Mouse (Mus musculus) right cerebral cortex, postnatal 25 days (tissue): ENCODE measurements at regions not wholly inside any gene's neighbourhood (a gene's known extent, or its start where the extent isn't known, plus 50 kb on each side); places are given as distances from the start of the nearest gene placed in this dataset.

Experiments used
- DNase-seq: peaks from one replicate; pipeline ENCODE4 v3.0.0; 2022

- DNase-seq: no peak
These were observed 319.0 kb upstream of the Kif2a start for GRCm38 (mm10) chr13:107340802-107341364.

GRCm38 (mm10) chr13:107338111-107338510 is 316.2 kb upstream of the Kif2a start:
- DNase-seq: no peak

GRCm38 (mm10) chr13:107337111-107337510 is 315.2 kb upstream of the Kif2a start:
- DNase-seq: peak; percentile 15

- no peak for DNase-seq
These were observed 307.4 kb upstream of the Kif2a start for GRCm38 (mm10) chr13:107329348-107329747.

- DNase-seq: peak; percentile 58
These were observed 304.0 kb upstream of the Kif2a start for GRCm38 (mm10) chr13:107325707-107326495.

- no peak for DNase-seq
These were observed 292.8 kb upstream of the Kif2a start for GRCm38 (mm10) chr13:107314746-107315145.

GRCm38 (mm10) chr13:107308958-107309639 is 287.2 kb upstream of the Kif2a start:
- DNase-seq: peak; percentile 12

GRCm38 (mm10) chr13:107308404-107308803 is 286.5 kb upstream of the Kif2a start:
- DNase-seq: no peak

GRCm38 (mm10) chr13:107306958-107307357 is 285.0 kb upstream of the Kif2a start:
- DNase-seq: no peak

GRCm38 (mm10) chr13:107306232-107306631 is 284.3 kb upstream of the Kif2a start:
- no peak for DNase-seq

GRCm38 (mm10) chr13:107305738-107306137 is 283.8 kb upstream of the Kif2a start:
- DNase-seq: no peak

GRCm38 (mm10) chr13:107303878-107304277 is 282.0 kb upstream of the Kif2a start:
- no peak for DNase-seq

GRCm38 (mm10) chr13:107303322-107303721 is 281.4 kb upstream of the Kif2a start:
- no peak for DNase-seq

GRCm38 (mm10) chr13:107300792-107301191 is 278.9 kb upstream of the Kif2a start:
- no peak for DNase-seq

- no peak for DNase-seq
These were observed 242.7 kb upstream of the Kif2a start for GRCm38 (mm10) chr13:107264581-107264980.

- no peak for DNase-seq
These were observed 239.6 kb upstream of the Kif2a start for GRCm38 (mm10) chr13:107261479-107262050.

GRCm38 (mm10) chr13:107260274-107260673 is 238.3 kb upstream of the Kif2a start:
- no peak for DNase-seq

GRCm38 (mm10) chr13:107247792-107248505 is 226.0 kb upstream of the Kif2a start:
- no peak for DNase-seq

- DNase-seq: no peak
These were observed 225.2 kb upstream of the Kif2a start for GRCm38 (mm10) chr13:107246956-107247751.

- DNase-seq: no peak
These were observed 222.2 kb upstream of the Kif2a start for GRCm38 (mm10) chr13:107244173-107244572.

GRCm38 (mm10) chr13:107239035-107239387 is 217.1 kb upstream of the Kif2a start:
- no peak for DNase-seq

- no peak for DNase-seq
These were observed 216.6 kb upstream of the Kif2a start for GRCm38 (mm10) chr13:107238364-107239034.
